Mouse (Mus musculus): ENCODE data around the gene Trip10.

Gene Trip10

DNA sequence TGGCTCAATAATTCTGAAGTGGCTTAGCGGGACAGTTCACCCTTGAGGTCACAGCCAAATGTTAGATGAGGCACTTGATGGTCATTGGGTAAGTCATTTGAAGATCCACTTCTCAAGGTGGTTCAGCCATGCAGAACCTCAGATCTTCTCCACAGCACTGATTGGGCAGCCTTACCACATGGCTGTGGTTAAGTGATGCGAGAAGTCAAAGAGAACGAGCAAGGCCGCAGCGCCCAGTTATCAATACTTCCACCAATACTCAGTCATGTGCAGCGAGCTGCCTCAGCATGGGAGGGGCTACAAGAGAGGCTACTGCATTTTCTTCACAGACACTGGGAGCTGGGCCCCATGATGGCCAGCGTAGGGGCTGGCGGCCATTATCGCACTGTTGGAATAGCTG lies 43.7 kb downstream of the Trip10 start:
- DNase-seq (ENCODE audit: low spot score) = no peak

- no peak for DNase-seq (ENCODE audit: low spot score)
These were observed 46.7 kb downstream of the Trip10 start for GRCm38 (mm10) chr17:57295935-57296334.

- no peak for DNase-seq (ENCODE audit: low spot score)
These were observed 47.8 kb downstream of the Trip10 start for GRCm38 (mm10) chr17:57297040-57297439.

DNA sequence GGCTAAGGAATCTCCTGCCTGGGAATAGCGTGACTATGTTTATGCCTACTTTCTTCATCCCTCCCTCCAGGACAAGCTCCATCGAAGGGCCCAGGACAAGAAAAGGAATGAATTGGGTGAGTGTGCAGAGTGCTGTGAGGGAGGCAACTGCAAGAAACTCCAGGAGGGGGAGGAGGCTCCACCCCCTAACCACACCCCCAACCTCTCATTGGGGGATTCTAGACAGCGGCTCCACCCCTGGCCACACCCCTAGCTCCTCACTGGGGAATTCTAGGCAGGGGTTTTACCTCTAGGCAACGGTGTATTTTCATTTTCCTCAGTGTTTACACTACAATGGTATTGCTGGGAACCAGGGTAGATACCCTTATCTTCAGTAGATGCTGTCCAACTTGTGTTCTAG lies 56.3 kb downstream of the Trip10 start:
- DNase-seq (ENCODE audit: low spot score) = no peak

DNA sequence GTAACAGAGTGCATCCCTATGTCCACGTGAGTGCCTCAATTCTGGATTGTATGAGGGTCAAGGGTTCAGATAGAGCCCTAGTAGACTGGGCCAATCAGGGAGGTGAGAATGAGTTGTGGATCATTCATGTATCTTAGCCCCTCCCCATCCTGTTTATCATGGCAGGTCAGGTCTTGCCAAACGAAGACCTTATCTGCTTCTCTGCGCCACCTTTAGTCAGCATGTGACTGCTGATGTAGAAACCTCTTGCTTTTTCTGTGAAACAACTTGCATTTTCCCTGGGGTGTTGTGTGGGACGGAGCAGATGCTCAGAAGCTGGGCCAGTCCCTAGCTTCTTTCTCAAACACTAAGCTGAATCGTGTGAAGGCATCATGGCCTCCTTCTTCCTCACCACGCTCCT lies 57.8 kb downstream of the Trip10 start:
- DNase-seq (ENCODE audit: low spot score) = no peak

- DNase-seq (ENCODE audit: low spot score) = no peak
These were observed 62.5 kb downstream of the Trip10 start for GRCm38 (mm10) chr17:57311801-57312200.
